Mouse (Mus musculus) liver, embryonic 15.5 days (tissue): ENCODE measurements around the gene Gm7534. TPM values are rescaled to one million over a fixed set of nuclear protein-coding genes. Genes with fewer than 3 reads are reported as not detected.

Experiments used
- polyA plus RNA-seq: library from polyadenylated mRNA; unstranded; fragments of >200 nt; fragmentation: Nextera tagmentation; extraction: Ambion mirVana; gene quantifications from 2 replicates; pipeline ENCODE4 v1.2.1, GENCODE M21; 2015

Gene Gm7534
- polyA plus RNA-seq, 1 experiment from 2014 or later = not detected

Other genes starting within 250 kb of the Gm7534 start
- gene Hmgn2, start 234.4 kb downstream of the Gm7534 start, polyA plus RNA-seq = 509 and 615 TPM in 2 replicates
- gene Dhdds, start 202.1 kb downstream of the Gm7534 start, polyA plus RNA-seq = 17.1 and 17.5 TPM in 2 replicates
- gene Lin28a, start 184.2 kb downstream of the Gm7534 start, polyA plus RNA-seq = 0.91 and 1.5 TPM in 2 replicates
- gene Zfp683, start 149.2 kb downstream of the Gm7534 start, polyA plus RNA-seq = not detected in 2 replicates
- 0.59 TPM in 1 of 2 replicates, not detected in the other for gene Crybg2, start 142.2 kb downstream of the Gm7534 start, polyA plus RNA-seq
- gene Cd52, start 107.9 kb downstream of the Gm7534 start, polyA plus RNA-seq = 47.4 and 51.5 TPM in 2 replicates
- 1.8 and 2.1 TPM in 2 replicates for gene Ubxn11, start 100.4 kb downstream of the Gm7534 start, polyA plus RNA-seq
- 151 and 166 TPM in 2 replicates for gene Sh3bgrl3, start 74.2 kb downstream of the Gm7534 start, polyA plus RNA-seq
- gene Cep85, start 15.9 kb downstream of the Gm7534 start, polyA plus RNA-seq = 37.0 and 37.6 TPM in 2 replicates
- not detected in 2 replicates for gene Catsper4, start 24.4 kb upstream of the Gm7534 start, polyA plus RNA-seq
- 0.10 TPM in 2 replicates for gene Cnksr1, start 35.4 kb upstream of the Gm7534 start, polyA plus RNA-seq
- 0.16 TPM in 1 of 2 replicates, not detected in the other for gene E130218I03Rik, start 40.7 kb upstream of the Gm7534 start, polyA plus RNA-seq
- gene Zfp593, start 42.6 kb upstream of the Gm7534 start, polyA plus RNA-seq = 5.4 and 5.8 TPM in 2 replicates
- gene Gm30191, start 43.9 kb upstream of the Gm7534 start, polyA plus RNA-seq = not detected in 2 replicates
- 0.46 and 1.0 TPM in 2 replicates for gene Grrp1, start 51.1 kb upstream of the Gm7534 start, polyA plus RNA-seq
- 9.8 and 11.9 TPM in 2 replicates for gene Pdik1l, start 84.9 kb upstream of the Gm7534 start, polyA plus RNA-seq
- gene Trim63, start 112.1 kb upstream of the Gm7534 start, polyA plus RNA-seq = 0.24 and 0.31 TPM in 2 replicates
- gene Slc30a2, start 140.2 kb upstream of the Gm7534 start, polyA plus RNA-seq = 0.06 TPM in 1 of 2 replicates, not detected in the other
- gene Extl1, start 180.8 kb upstream of the Gm7534 start, polyA plus RNA-seq = 0.09 and 0.22 TPM in 2 replicates
- gene Pafah2, start 193.3 kb upstream of the Gm7534 start, polyA plus RNA-seq = 5.4 and 6.8 TPM in 2 replicates